Mouse (Mus musculus) layer of hippocampus, adult 9-10 months (tissue): ENCODE data around the gene Sin3a.

Experiments
- DNase-seq: peaks from one replicate; pipeline ENCODE4 v3.0.0; 2022; ENCODE audit warnings: low spot score

Sin3a gene

DNA sequence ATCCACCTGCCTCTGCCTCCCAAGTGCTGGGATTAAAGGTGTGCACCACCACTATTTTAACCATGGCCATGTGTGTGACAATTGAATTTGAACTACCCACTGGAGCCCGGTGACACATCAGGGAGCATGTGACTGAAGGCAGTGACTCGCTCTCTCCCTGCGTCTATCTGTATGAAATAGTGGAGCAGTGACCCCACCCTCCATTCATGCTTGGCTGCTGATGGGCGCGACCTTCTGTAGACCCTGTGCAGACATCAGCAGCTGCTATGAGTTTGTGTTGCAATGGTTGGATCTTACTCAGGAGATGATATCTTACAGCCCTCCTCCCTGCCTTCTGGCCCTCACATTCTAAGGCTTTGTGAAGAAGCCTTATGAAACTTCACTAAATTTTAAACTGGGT lies 96.6 kb downstream of the Sin3a start:
- no peak for DNase-seq
